Mouse (Mus musculus) cerebellum, postnatal 14 days (tissue): Measurements from ENCODE around the gene Stab2.

Source experiments
- DNase-seq, 2 experiments: peaks; one replicate each; pipeline ENCODE4 v3.0.0; 2021; ENCODE audit warnings: mixed read lengths in 2 of 2

Stab2 gene

GRCm38 (mm10) chr10:87007385-87008214 is at the start of gene Stab2:
Gene Stab2 (minus strand): TSS chr10:87008025.
- peak; percentile 46 to 52 for DNase-seq

DNA sequence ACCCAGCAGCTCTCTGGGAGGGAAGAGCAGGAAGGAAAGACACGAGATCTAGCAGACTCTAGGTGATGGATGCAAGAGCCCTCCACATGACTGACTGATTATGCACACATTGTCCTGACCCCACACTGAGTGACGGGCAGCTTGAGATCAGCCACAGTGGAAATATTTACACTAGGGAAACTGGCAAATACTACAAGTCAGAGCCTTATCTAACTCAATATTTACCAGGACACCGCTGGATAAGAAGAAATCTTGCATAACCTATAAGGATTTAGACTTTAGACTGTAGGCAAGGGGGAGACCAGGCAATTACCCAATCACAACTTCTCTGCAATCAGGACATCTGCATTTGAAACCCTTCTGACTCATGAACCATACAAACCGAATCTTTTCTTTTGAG is 43.9 kb upstream of the Stab2 start:
- DNase-seq: no peak

GRCm38 (mm10) chr10:87049179-87049578 is 41.4 kb upstream of the Stab2 start:
- DNase-seq: no peak

- DNase-seq: no peak
Observed at GRCm38 (mm10) chr10:87046931-87047468, 39.2 kb upstream of the Stab2 start.

- no peak for DNase-seq
Observed at GRCm38 (mm10) chr10:87046469-87046868, 38.6 kb upstream of the Stab2 start.

DNA sequence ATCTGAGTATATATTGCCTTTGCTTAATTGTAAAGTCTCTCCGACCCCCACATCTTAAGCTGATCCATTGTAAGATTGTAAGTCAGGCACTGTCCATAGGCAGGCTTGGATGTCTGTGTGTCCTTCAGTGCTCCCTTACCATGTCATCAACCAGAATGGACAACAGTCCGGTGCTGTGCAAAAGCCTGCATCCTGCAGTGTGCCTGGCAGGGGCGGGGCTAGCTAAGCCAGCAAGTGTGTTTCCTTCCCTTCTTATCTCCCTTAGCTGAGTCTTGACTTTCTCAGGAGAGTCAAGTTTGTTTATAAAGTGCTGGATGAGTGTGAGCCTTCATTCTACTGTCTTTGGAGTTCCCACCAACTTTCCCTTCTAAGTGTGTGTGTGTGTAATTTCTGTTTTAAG is 37.4 kb upstream of the Stab2 start:
- no peak for DNase-seq

- DNase-seq: no peak
Observed at GRCm38 (mm10) chr10:87041265-87041664, 33.4 kb upstream of the Stab2 start.

GRCm38 (mm10) chr10:87039800-87040199 is 32.0 kb upstream of the Stab2 start:
- no peak for DNase-seq

DNA sequence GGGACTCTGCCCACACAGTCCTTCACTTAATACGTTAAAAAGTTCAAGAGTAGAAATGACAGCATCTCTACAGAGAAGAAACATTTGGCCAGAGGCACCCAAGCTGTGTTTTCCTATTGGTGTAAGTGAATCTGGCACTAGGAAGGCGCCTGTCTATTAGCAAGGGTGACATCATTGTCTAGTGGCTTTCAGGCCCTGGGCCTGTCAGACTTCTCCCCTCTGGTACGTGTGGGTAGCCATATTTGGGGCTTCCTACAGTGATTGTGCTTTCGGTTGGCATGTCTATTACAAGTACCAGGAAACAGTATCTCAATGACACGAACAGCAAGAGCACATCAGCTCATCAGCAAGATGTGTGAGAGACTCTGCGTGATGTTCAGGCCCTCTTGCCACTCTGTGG is 31.5 kb upstream of the Stab2 start:
- DNase-seq: no peak

DNA sequence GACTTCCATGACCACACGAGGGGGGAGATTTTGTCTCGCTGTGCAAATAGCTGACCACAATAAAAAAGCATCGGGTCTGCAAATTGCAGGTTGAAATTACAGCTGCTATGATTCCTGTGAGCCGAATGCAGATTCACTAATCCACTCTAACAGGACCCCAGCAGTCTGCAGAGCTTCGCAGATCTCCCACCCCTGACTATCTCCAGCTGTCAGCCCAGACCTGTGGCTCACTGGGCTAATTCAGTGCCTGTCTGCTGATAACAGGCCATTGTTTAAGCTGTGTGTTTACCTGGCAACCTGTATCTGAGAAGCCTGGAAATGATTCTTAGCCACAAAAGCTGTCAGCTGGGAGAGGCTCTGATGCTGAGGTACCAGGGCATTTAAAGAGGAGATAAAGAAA is 29.2 kb upstream of the Stab2 start:
- DNase-seq: no peak

DNA sequence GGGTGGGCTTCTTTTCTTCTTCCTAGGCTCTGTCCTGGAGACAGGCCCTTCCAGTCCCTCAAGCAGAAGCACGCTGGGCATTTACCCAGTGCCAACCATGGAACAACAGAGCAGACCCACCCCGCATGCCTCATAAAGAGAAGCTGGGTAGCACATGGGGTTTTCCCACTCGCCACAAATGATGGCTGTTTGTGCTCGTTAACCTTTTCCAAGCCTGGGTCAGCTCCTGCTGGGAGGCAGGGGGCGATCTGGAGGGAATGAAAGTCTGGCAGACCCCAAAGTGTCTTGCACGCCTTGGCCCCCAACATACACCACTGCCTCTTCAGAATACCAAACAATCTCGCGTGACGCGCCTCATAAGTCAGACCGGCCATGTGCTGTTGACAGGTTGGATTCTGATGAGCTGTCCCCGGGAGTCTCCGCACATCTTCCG is 28.5 kb upstream of the Stab2 start:
- no peak for DNase-seq

GRCm38 (mm10) chr10:87035866-87036265 is 28.0 kb upstream of the Stab2 start:
- DNase-seq: no peak

DNA sequence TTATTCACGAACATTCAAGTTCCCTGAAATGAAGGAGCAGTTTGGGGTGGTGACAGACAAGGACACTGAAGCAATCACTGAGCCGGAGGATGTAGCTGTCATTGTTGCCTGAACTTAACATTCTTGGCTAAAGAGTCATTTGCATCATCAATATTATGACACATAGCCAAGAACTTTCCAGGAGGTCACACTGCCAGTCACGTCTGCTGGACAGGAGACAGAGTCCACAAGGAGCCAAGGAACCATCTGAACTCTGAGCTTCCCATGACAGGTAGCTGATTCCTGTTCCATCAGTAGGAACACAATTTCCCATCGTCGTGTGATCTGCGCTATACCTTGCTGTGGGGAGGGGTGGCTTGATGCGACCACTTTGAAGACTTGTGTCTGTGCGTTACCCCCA is 24.9 kb upstream of the Stab2 start:
- no peak for DNase-seq

DNA sequence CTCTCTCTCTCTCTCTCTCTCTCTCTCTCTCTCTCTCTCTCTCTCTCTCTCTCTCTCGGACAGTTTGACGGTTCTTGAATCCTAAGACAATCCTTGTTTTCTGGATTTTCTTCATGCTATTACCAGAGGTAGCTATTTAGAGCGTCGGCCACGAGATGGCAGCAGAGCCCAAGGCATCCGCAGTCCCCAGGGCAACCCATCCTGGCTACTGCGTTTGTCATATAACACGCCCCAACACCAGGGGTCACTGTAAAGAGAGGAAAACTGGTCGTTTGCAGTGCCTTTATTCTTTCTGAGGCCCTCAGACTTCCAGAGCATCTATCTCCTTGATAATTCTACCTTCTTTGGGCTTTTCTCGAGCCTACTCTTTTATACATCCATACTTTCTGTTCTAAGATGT is 17.1 kb upstream of the Stab2 start:
- peak; percentile 92 to 96 for DNase-seq

DNA sequence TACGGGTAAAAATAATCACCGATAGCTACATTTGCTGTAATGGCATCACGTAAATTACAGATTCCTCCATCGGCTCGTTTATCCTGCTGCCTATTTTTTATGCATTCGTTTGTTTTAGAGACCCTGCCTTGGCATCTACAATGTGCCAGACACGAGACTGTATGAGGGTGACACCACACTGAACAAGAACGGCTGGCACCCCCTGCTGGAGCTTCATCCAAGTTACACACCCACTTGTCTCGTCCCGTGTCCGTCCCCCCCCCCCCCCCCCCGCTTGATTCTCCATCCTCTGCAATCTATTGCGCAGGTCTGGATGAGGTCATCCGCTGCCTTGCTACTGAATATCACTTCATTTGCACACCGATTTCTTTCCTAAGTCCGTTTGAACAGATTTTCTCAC is 12.9 kb upstream of the Stab2 start:
- peak; percentile 68 to 86 for DNase-seq

GRCm38 (mm10) chr10:87018876-87019275 is 11.1 kb upstream of the Stab2 start:
- no peak for DNase-seq

GRCm38 (mm10) chr10:87016151-87016692 is 8.4 kb upstream of the Stab2 start:
- no peak for DNase-seq

DNA sequence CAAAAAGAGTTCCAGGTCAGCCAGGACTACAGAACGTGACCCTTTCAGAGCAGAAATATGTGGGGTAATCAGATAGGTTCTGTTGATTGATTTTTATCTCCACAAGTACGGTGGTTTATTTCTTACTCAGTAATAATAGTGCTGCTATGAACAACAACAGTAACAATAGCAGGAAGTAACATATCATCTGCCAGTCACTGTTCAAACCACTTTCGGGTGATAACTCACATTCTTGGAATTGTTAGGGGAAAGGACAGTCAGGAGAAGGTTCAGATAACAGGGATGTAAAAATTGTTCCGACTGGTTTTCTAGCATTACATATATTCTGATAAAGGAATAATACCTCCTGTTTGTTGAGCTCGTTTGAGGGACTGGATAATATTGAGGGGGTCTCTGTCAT is 7.6 kb upstream of the Stab2 start:
- DNase-seq: no peak

- no peak for DNase-seq
Observed at GRCm38 (mm10) chr10:87014391-87014965, 6.7 kb upstream of the Stab2 start.

DNA sequence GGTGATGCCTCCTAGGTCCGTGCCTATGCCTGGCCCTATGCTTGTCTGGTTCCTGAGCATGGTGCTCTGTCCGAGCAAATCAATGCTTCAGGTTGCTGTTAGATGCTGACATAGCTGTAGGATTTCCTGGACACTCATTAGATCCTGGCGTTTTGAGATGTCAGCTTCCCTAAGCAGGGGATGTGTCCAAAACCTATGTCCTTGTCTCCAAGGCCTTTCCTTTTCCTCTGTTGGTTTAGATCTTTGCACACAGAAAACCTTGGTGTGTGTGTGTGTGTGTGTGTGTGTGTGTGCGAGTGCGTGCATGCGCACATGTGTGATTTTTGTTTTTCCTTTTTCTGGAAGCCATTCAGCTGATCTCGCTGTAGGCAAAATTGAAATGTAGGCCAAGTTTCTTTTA is 4.3 kb upstream of the Stab2 start:
- no peak for DNase-seq

DNA sequence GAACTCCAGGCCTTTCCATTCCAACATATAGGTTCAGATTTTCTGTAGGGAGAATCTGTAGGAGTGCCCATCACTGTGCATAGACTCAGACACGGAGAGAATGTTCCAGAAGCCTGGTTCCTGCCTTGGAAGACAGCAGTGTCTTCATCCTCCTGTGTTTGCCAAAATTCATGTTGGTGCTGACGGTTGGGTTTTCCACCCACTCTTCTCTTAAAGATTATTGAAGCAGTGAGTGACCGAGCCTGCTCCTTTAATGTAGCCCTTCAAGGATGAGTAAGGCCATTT is 332 bp upstream of the Stab2 start:
- DNase-seq: no peak

- no peak for DNase-seq
Observed at GRCm38 (mm10) chr10:86992238-86992976, 15.4 kb downstream of the Stab2 start.

DNA sequence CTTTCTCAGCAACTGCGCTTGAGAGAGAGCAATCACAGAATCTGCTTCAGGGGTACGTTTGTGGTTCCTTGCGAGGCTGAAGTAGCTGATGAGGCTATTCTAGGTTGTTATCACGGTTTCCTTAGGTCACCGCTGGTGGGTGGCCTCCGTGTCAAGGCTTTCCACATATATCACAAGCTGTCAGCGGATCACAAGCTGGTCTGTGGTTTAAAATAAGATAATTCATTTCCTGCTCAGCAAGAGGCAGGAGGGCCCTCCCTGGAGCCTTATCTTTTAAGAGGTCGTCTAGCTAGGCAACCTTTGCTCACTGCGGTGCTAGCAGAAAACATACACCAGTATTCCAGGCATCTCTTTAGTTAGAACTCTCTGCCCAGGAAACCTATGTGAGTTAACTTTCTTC is 17.2 kb downstream of the Stab2 start:
- no peak for DNase-seq

GRCm38 (mm10) chr10:86989838-86990237 is 18.0 kb downstream of the Stab2 start:
- DNase-seq: peak in 1 of 2 experiments; percentile 15
